Mouse (Mus musculus): ENCODE measurements around the gene Cttnbp2nl.

DNA sequence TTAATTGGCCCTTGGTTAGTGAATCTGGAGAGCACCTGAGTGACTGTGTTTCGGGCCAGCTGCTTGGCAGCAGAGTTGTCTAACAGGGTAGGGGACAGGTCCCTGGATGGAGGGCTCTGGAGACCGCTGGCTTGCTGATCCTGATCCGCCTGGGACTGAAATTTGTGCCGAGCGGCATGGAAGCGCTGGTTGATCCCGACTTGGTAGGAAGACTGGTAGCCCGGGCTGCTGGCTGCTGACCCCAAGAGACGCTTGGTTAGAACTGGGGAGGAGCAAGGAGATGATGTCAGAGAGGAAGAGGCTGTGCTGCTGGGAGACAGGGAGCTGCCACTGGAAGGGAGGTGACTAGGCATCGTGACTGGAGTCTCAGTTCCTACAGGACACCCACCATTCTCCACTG lies 47.9 kb downstream of the Cttnbp2nl start:
- TF ChIP-seq ZC3H11A (IDR thresholded peaks at IDR 0.05; ENCODE audit: borderline replicate concordance, low read depth, low read length): no peak
- TF ChIP-seq MAFK (IDR thresholded peaks at IDR 0.05; ENCODE audit: insufficient read depth, low read depth, low read length): no peak
- no peak for TF ChIP-seq HCFC1 (IDR thresholded peaks at IDR 0.05; ENCODE audit: borderline replicate concordance, insufficient read depth, low read length)
- TF ChIP-seq ZNF384 (IDR thresholded peaks at IDR 0.05; ENCODE audit: low read depth, low read length): no peak

All from ES-E14 (cell line).